Mouse (Mus musculus): ENCODE data around the gene Setdb1. TPM values are rescaled to one million over a fixed set of nuclear protein-coding genes. Genes with fewer than 3 reads are reported as not detected.
"Not testable (repeated sequence)": the region's sequence is repeated elsewhere in the genome, so short reads cannot be mapped to it uniquely, and the experiment has no call there.

Setdb1 gene
- 10 to 100 TPM; 46.8 to 47.2 TPM for total RNA-seq (2021)

DNA sequence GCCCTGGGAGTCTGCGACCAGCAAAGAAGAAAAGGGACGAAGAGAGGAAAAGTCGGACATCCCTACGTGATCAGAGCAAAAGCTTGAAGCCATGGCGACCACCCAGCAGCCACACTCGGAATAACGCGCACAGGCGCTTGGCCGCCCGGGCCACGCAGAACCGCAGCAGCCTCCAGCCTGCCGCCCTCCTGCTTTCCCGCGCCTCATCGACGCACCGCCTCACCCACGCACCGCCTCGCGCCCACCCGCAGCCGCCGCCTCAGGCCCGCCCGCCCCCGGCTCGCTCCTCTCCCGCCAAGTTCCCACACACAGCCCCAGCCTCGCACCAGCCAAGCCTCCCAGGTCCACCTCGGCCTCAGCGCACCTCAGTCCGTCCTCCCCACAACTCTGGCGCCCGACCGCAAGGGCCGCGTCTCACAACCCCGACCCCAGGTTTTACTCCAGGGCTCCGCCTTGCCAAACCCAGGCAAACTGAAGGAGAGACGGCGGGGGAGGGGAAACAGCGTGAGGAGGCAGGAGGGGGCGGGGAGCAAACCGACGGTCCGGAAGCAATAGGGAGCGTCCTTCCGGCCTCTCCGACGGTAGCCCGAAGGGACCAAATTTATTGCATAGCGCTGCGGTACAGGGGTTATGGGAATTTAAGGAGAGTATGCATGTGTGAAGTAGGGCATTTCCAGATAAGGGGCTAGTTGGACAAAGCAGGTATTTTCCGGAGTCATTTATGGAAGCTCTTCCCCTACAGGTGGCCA, at the start of gene Setdb1:
Gene Setdb1 (minus strand): TSS at position 502 of the 749 bp plus-strand sequence.
- intact Hi-C loops (cut with DNase I) = not testable (repeated sequence)
- peak; percentile 93 to 97 for DNase-seq (ENCODE audit: extremely low spot score in 1 of 2, low spot score in 2 of 2)

DNA sequence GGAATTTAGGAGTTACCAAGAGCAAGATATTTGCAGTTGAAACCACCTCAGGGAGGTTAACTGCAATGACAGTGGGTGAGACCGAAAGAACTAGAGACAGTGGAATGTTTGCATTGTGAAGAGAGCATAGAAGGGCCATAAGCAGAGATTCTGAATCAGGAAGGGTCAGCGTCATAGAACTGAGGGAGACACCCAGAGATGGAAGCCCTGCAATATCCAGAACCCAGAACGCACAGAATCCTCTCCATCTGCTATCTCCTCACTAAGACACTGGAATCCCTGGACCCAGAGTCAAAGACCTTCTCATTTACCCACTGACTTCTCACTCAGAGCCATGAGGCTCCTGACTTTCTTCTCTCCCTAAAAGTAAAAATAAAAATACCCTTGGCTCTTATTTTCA, 45.7 kb upstream of the Setdb1 start, which contains the start of gene 4930558C23Rik:
Gene 4930558C23Rik (minus strand): TSS at position 101 of the 400 bp plus-strand sequence.
- DNase-seq (ENCODE audit: extremely low spot score in 1 of 2, low spot score in 2 of 2) = no peak
- intact Hi-C loops (cut with DNase I) = no loop called here

- no peak for DNase-seq (ENCODE audit: extremely low spot score in 1 of 2, low spot score in 2 of 2)
- intact Hi-C loops (cut with DNase I) = no loop called here
Observed at GRCm38 (mm10) chr3:95394385-95394784, 37.4 kb upstream of the Setdb1 start.

DNA sequence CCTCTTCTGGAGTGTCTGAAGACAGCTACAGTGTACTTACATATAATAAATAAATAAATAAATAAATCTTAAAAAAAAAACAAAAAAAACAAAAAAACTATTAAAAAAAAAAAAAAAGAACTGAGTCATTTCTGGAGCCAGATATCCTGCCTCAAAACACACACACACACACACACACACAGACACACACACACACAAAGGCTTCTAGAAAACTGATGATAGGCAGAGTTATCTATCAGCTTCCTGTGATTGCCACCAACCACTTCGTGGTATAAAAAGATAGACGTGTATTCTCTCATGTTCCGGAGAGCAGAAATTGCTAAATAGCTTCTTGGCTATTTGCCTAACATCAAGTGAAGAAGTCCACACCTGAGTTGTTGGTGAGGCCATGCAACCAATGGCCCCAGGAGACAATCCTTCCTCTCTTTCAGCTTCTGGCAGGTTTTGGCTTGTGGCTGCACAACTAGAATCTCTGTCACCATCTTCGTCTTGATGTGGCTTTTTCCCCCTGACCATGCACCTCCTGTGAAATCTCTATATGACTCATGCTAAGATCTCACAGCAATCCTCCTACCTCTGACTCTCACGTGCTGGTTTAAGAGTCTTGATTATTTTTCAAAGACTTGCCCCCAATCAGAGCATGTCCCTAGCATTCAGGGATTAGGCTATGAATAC, 28.5 kb upstream of the Setdb1 start:
- intact Hi-C loops (cut with DNase I) = no loop called here
- DNase-seq (ENCODE audit: extremely low spot score in 1 of 2, low spot score in 2 of 2) = no peak

DNA sequence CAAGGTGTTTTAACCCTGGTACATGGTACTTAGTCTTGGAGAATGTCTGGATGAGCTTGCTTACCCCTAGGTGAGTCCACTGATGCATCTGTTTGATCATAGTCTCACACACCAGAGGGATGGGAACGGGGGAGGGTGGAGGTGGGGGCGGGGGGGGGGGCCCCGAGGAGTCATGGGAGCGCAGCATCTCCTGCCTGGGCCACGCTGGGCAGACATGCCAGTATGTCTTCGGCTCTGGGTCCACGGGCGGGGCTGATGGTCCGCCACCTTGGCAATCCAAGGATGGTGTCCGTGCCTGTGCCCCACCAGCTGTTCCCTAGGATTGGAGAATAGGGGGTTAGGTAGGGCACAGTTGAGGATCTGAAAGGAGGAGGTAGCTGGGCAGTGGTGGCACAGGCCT, 16.2 kb upstream of the Setdb1 start:
- no peak for DNase-seq (ENCODE audit: extremely low spot score in 1 of 2, low spot score in 2 of 2)
- intact Hi-C loops (cut with DNase I) = no loop called here

- no peak for DNase-seq (ENCODE audit: extremely low spot score in 1 of 2, low spot score in 2 of 2)
- intact Hi-C loops (cut with DNase I) = no loop called here
Observed at GRCm38 (mm10) chr3:95370101-95370500, 13.1 kb upstream of the Setdb1 start.

GRCm38 (mm10) chr3:95360276-95360675, 3.3 kb upstream of the Setdb1 start:
- intact Hi-C loops (cut with DNase I) = not testable (repeated sequence)

DNA sequence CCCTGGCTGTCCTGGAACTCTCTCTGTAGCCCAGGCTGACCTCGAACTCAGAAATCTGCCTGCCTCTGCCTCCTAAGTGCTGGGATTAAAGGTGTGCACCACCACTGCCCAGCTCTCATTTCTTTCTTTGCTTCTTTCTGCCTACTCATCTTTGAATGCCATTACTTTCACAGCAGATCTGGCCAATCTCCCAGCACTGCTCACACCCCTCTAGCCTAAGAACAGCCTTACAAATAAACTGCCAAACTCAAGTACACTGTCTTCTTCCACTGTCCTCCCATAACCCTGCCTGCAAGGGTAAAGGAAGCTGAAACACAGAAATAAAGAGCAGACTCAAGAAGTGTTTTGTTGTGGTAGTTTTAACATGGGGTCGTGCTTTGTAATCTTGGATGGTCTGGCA, 744 bp upstream of the Setdb1 start:
- no peak for DNase-seq (ENCODE audit: extremely low spot score in 1 of 2, low spot score in 2 of 2)
- intact Hi-C loops (cut with DNase I) = no loop called here

More at GRCm38 (mm10) chr3:95360276-95360675, 3.3 kb upstream of the Setdb1 start:
- not testable (repeated sequence) for DNase-seq (ENCODE audit: extremely low spot score in 1 of 2, low spot score in 2 of 2)

DNA sequence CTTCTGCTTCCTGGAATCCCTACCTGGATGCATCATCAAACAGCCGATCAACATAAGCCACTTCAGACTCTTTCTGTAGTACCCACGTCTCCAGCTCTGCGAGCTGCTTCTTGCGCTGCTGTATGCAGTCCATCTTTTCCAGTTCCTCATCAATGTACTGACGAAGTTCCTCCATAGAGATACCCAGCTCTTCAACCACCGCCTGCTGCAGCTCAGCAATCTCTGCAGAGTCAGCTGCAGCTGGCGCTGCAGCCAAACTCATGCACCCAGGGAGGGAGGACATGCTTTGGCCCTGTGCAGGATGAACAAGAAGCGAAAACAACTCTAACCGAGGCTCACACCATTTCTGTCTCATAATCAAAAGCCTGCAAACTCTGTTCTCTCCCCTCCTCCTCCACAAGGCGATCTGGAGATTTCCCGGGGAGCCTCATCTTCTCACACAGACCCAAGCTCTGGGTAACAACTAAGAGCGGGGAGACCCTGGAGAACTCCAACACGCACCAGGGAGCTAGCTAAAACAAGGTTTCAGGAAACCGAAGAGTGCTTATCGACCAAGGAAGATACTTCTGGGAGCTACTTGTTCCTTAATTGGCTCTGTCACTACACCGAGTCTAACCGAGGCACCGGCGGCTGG, 974 bp downstream of the Setdb1 start:
- intact Hi-C loops (cut with DNase I); DNase-seq (ENCODE audit: extremely low spot score in 1 of 2, low spot score in 2 of 2): not testable (repeated sequence)

- intact Hi-C loops (cut with DNase I) = loop anchor here (5.0 to 10.0 kb wide), 2 partner anchors 103 to 135 kb away; no protein-coding TSS in a partner anchor
- DNase-seq (ENCODE audit: extremely low spot score in 1 of 2, low spot score in 2 of 2) = no peak
Observed at GRCm38 (mm10) chr3:95349491-95349890, 7.5 kb downstream of the Setdb1 start.

DNA sequence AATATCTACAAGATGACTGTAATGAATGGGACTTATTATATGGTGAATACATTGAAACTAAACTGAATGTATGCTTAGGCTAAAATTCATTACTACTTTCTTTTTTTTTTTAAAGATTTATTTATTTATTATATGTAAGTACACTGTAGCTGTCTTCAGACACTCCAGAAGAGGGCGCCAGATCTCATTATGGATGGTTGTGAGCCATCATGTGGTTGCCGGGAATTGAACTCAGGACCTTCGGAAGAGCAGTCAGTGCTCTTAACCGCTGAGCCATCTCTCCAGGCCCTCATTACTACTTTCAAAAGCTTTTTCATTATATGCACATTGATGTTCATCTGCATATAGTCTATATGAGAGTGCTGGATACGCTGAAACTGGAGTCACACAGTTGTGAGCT, 8.7 kb downstream of the Setdb1 start:
- intact Hi-C loops (cut with DNase I) = loop anchor here (5.0 to 10.0 kb wide), 2 partner anchors 104 to 136 kb away; no protein-coding TSS in a partner anchor
- not testable (repeated sequence) for DNase-seq (ENCODE audit: extremely low spot score in 1 of 2, low spot score in 2 of 2)

DNA sequence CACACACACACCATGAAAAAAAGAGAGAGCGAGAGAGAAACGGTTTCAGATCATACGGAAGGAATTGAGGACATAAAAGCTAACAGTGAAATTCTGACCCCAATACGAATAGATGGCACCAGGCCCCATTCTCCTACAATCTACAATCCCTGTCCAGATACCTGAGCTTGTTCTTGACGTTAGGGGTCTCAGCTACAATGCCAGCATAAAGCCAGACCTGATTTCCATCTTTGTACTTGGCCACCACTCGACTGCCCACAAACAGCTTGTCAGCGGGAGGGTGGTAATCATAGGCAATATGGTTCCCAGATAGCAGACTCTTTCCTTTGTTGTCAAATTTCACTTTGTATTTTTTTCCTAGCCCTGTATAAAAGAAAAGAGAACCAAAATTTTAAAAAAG, 10.5 kb downstream of the Setdb1 start:
- intact Hi-C loops (cut with DNase I) = loop anchor here (5.0 to 10.0 kb wide), 2 partner anchors 106 to 138 kb away; no protein-coding TSS in a partner anchor
- DNase-seq (ENCODE audit: extremely low spot score in 1 of 2, low spot score in 2 of 2) = no peak

GRCm38 (mm10) chr3:95343356-95344000, 13.5 kb downstream of the Setdb1 start:
- intact Hi-C loops (cut with DNase I) = loop anchor here (5.0 to 10.0 kb wide), 2 partner anchors 141 to 499 kb away; no protein-coding TSS in a partner anchor

GRCm38 (mm10) chr3:95338251-95338650, 18.8 kb downstream of the Setdb1 start:
- intact Hi-C loops (cut with DNase I) = no loop called here

More at GRCm38 (mm10) chr3:95343356-95344000, 13.5 kb downstream of the Setdb1 start:
- not testable (repeated sequence) for DNase-seq (ENCODE audit: extremely low spot score in 1 of 2, low spot score in 2 of 2)

GRCm38 (mm10) chr3:95337345-95337744, 19.7 kb downstream of the Setdb1 start:
- DNase-seq (ENCODE audit: extremely low spot score in 1 of 2, low spot score in 2 of 2) = no peak
- intact Hi-C loops (cut with DNase I) = no loop called here

More at GRCm38 (mm10) chr3:95338251-95338650, 18.8 kb downstream of the Setdb1 start:
- no peak for DNase-seq (ENCODE audit: extremely low spot score in 1 of 2, low spot score in 2 of 2)

DNA sequence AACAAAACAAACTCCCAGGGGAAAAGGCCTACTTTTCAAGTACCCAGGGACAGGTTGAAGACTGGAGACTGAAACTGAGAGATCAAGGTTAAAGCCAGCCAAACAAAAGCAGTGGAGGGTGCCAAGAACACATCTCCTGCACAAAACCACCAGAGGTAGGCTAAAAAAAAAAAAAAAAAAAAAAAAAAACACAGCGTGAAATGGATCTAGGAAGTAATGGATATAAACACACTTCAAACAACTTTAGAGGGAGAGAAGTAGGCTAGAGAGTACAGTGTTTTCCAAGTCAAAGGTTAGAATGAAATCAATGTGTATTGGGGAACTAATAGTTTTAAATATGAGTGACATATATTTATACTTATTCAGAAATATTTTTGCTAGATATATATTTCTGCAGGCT, 25.5 kb downstream of the Setdb1 start:
- DNase-seq (ENCODE audit: extremely low spot score in 1 of 2, low spot score in 2 of 2) = no peak
- intact Hi-C loops (cut with DNase I) = loop anchor here (5.0 kb wide), 1 partner anchor 126 kb away; no protein-coding TSS in a partner anchor

GRCm38 (mm10) chr3:95328803-95329404, 28.1 kb downstream of the Setdb1 start:
- intact Hi-C loops (cut with DNase I) = no loop called here

DNA sequence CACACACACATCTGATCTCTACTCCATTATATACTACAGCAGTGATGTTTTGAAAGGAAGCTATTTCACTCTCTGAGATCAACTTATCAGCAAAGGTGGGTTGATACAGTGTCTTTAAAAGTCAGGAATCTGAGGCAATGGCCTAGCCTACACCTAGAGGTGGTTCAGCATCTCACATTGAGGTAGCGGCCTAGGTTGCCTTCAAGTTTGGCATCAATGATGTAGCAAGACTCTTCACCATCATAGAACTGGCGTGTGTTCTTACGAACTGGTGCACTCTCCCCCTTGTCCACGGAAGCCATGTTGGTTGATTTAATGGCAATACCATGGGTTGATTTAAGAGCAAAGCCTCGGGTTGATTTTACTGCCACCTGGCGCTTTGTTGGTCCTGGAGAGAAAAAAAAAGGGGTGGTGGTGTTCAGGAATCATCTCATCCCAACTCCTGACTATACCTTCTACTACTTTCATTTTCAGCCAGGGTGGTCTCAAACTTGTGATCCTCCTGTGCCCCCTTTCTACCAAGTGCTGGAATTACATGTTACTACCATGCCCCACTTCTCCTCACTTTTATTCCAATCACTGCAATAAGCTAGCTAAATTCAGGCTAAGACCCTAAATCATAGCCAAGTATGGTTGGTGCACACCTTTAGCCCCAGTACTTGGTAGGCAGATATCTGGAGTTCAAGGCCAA, 32.4 kb downstream of the Setdb1 start:
- intact Hi-C loops (cut with DNase I) = no loop called here
- no peak for DNase-seq (ENCODE audit: extremely low spot score in 1 of 2, low spot score in 2 of 2)

More at GRCm38 (mm10) chr3:95328803-95329404, 28.1 kb downstream of the Setdb1 start:
- no peak for DNase-seq (ENCODE audit: extremely low spot score in 1 of 2, low spot score in 2 of 2)

Data from left cerebral cortex, postnatal 10 days (tissue).